12 mouse cellular contexts compared by ENCODE assay signal in genomic region chr12:77045956-77046355, GRCm38 (mm10).
DNase-seq lines count a peak whose midpoint lies in the region; ATAC-seq and TF ChIP-seq lines count a peak whose summit lies in the region.
"Had no signal": no experiment of that assay in that cellular context is flagged by ENCODE, and none has a peak within 500 bp of the region (broad histone marks: within the 10 kb centered on the region; RNA-seq: fewer than 3 reads in every experiment).

No protein-coding gene starts in this region.

- no peaks in the 10 kb centered on the region for H3K36me3 ChIP-seq in kidney, embryonic 15.5 days
- no peaks in the 10 kb centered on the region for H3K36me3 ChIP-seq in forebrain, postnatal 0 days (ENCODE audit: insufficient read depth)
- H3K36me3 ChIP-seq: neural tube, embryonic 13.5 days had no signal

- no peak overlapping the region for H3K4me2 ChIP-seq in kidney, embryonic 15.5 days
- H3K4me2 ChIP-seq in forebrain, postnatal 0 days (ENCODE audit: low read depth), result no peak overlapping the region
- H3K4me2 ChIP-seq: neural tube, embryonic 13.5 days had no signal

- no peak overlapping the region for H3K27ac ChIP-seq in kidney, embryonic 15.5 days
- H3K27ac ChIP-seq in forebrain, postnatal 0 days (ENCODE audit: low read depth, low read length), result no peak overlapping the region
- H3K27ac ChIP-seq: neural tube, embryonic 13.5 days had no signal

- DNase-seq in kidney, adult 18-20 months, result peak; percentile 59
- peak; percentile 90 to 91 for DNase-seq in adrenal gland, adult (ENCODE audit: inconsistent age in 2 of 2, low spot score in 1 of 2)
- DNase-seq in cerebellum, adult 11-12 months, result peak; percentile 57
- peak; percentile 67 to 87 for DNase-seq in kidney, postnatal 36 days
- no peak for DNase-seq in forebrain, postnatal 0 days
- DNase-seq in layer of hippocampus, adult 9-10 months (ENCODE audit: low spot score), result no peak
- no peak for DNase-seq in layer of hippocampus, adult 11-12 months (ENCODE audit: low spot score)
- DNase-seq: layer of hippocampus, adult 9-11 months; thymus, adult 18-20 months had no signal

- H3K9ac ChIP-seq in kidney, embryonic 15.5 days, result no peak overlapping the region
- H3K9ac ChIP-seq in forebrain, postnatal 0 days, result no peak overlapping the region
- H3K9ac ChIP-seq: neural tube, embryonic 13.5 days had no signal

- H3K27me3 ChIP-seq in kidney, embryonic 15.5 days, result 0 out of 2 replicates have a peak, but pooled peaks cover 4% of the 10 kb centered on the region
- no peaks in the 10 kb centered on the region for H3K27me3 ChIP-seq in forebrain, postnatal 0 days (ENCODE audit: insufficient read depth, low read length)
- H3K27me3 ChIP-seq: neural tube, embryonic 13.5 days had no signal

- 58% methylated on average over 2 of the region's 2 CpGs for WGBS in kidney, embryonic 15.5 days
- WGBS in forebrain, postnatal 0 days, result 28% methylated on average over 2 of the region's 2 CpGs

- TF ChIP-seq CTCF in forebrain, postnatal 0 days (IDR thresholded peaks at IDR 0.05; ENCODE audit: low read depth), result no peak

- ATAC-seq in kidney, embryonic 15.5 days (replicated peaks; ENCODE audit: low FRiP score), result no peak
- ATAC-seq in forebrain, postnatal 0 days, result no peak
- ATAC-seq: forebrain, embryonic 16.5 days had no signal

- H3K4me1 ChIP-seq in kidney, embryonic 15.5 days, result peaks cover 17% of the 10 kb centered on the region
- H3K4me1 ChIP-seq in forebrain, postnatal 0 days (ENCODE audit: insufficient read depth), result no peaks in the 10 kb centered on the region

- H3K4me3 ChIP-seq in kidney, embryonic 15.5 days (replicated peaks), result no peak overlapping the region
- no peak overlapping the region for H3K4me3 ChIP-seq in forebrain, postnatal 0 days (ENCODE audit: low read depth, low read length)
- H3K4me3 ChIP-seq: neural tube, embryonic 13.5 days had no signal

- no peaks in the 10 kb centered on the region for H3K9me3 ChIP-seq in kidney, embryonic 15.5 days (replicated peaks)
- H3K9me3 ChIP-seq in forebrain, postnatal 0 days (ENCODE audit: low read length), result no peaks in the 10 kb centered on the region
- H3K9me3 ChIP-seq: neural tube, embryonic 13.5 days had no signal

Comparison
In these comparisons a context has a peak if more than half of its experiments do, and no peak if none do; other contexts are left out.
1. DNase-seq: peak in kidney, adult 18-20 months (single experiment), adrenal gland, adult (2 of 2), cerebellum, adult 11-12 months (single experiment) and kidney, postnatal 36 days (2 of 2); none in forebrain, postnatal 0 days (single experiment), layer of hippocampus, adult 9-10 months (single experiment) and layer of hippocampus, adult 11-12 months (single experiment).